Mouse (Mus musculus) frontal cortex, postnatal 36 days (tissue): ENCODE measurements around the gene Fpr1.
"Not testable (repeated sequence)": the region's sequence is repeated elsewhere in the genome, so short reads cannot be mapped to it uniquely, and the experiment has no call there.

ENCODE experiments used
- DNase-seq, 2 experiments: peaks; one replicate each; pipeline ENCODE4 v3.0.0; 2022; ENCODE audit warnings: low spot score in 2 of 2

The Fpr1 gene

DNA sequence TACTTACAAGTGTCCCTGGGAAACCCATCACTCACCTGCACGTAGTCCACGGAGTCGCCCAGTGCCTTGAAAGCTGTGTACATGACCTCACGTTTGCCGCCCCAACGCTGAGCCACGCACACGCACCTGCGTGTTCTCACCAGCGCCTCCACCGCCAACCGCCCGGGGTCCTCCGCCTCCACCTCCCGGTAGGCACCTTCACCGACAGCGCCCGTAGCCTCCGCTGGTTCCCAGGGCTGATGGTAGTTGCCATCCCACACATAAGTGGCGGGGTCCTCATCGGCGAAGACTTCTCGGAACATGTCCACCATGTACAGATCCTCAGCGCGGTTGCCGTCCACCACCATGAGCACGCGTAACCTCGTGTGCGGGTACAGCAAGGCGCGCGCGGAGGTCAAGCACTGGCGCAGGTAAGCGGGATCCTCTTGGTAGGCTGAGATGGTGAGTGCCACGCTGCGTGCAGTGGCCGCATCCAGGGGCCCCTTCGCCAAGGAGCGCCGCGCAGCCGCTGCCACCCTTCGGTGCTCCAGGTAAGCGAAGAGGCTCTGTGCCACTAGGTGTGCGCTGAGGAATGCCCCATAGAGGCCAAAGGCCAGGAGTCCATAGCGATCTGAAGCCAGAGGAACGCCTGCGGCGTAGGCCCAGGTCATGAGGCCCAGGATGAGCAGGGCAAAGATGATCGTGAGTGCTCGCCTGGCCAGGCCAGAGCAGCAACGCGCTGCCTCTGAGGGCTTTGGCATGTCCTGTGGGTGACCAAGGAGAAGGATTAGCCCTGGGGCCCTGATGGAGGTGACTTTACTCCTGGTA lies 33.6 kb downstream of the Fpr1 start:
- peak in 1 of 2 experiments; percentile 10 for DNase-seq

DNA sequence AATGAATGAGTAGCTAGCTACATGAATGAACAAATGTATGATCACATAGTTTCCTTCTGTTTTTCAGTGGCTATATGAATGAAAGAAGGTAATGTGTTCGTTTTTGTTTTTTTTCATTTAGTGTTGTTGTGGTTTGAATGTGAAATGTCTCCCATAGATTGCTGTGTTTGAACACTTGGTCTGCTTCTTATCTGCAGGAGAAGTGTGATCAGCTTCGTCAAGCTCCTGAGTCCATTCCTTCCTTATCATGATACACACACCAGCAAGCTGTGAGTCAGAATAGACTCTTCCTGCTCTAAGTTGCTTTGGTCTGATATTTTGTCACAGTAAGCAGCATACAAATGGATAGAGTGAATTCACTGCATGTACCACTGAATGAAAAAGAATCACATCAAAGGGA lies 34.8 kb downstream of the Fpr1 start:
- DNase-seq, result no peak

DNA sequence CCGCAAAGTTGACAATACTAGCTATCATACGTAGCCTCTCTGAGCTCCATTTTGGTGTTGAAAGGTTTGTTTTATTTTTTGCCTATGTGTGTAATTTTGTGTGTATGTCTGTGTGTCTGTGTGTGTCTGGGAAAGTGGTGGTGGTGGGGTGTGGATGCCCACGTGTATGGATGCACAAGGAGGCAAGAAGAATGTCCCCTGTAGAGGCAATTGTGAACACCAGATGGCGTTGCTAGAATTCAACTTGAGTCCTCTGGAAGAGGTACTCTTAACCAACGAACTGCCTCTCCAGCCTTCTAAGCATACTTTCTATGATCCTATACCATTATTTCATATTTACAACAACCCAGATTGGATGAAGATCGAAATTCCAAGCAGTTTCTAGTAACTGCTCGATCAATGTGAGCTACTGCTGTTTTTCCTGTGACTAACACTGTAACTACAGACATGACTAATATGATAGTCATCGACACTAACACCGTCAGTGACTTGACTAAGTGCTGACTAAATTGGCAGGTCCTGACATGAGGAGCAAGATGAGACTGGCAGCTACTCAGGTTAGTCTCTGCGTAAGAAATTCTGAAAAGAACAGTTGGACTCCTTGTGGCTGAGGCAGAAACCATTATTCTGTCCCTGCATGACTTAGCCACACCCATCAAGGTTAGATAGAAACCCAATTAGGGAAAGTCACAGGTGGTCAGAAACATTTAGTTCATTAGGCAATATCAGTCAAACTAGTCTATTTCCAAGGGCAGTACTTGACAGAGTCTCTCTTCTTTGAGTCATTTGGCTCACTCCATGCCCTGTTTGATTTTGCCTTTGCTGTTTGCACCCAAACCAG lies 38.3 kb downstream of the Fpr1 start:
- peak in 1 of 2 experiments; percentile 14 for DNase-seq

DNA sequence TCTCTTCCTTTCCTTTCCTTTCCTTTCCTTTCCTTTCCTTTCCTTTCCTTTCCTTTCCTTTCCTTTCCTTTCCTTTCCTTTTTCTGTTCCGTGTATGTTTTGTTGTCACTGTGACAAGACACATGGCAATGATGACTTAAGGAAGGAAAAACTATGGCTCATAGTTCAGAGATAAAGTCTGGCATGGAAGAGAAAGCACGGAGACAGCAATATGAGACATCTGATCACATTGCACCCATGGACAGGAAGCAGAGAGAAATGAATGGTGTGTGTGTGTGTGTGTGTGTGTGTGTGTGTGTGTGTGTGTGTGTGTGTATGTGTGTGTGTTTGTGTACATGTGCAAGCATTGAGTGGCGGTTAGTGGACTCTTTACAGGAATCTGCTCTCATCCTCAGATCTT lies 39.1 kb downstream of the Fpr1 start:
- not testable (repeated sequence) for DNase-seq

DNA sequence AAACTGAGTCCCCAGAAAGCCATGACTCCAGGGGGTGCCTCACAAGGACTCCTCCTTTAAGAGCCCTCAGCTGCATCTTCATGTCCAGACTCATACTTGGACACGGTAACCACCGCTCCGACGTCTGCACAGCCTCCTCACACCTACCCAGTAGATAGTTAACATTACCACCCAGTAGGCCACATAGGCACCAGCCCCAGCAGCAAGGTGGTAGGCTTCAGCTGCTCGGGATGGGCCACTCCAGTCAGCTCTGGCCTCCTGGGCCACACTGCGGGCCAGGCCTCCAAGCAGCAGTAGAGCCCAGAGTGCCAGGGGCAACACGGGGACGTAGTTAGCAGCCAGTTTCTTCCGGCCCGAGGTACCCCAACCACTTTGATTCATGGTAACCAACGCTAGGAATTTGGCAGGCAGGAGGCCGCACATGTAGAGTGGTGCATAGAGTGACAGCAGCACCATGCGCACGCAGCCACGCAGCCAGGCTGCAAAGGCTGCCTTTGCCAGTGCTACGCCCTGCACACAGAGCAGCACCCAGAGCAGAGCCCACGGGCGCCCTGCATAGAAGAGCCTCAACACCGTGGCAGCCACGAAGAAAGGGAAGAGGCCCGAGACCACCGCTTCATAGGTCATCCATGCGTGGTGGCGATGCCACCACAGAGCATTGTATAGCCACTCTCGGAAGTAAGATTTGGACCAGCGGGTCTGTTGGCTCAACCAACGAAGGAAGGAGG lies 40.0 kb downstream of the Fpr1 start:
- DNase-seq, result no peak

DNA sequence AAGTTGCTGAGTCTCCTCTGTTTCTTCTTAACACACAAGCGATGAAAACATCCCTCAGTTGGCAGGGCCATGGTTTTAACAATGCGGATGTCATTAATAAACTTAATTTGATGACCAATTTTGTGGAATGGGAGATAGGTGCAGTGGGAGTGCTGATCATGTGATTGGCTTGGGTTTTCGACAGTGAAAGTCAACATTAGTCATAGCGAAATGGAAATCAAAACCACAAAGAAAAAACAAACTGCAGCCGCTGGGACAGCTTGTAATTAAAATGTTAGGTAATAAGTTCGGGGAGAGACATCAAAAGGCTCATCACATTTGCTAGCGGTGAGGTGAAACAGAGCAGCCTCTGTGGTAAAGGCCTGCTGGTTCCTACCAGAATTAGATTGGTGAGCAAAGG lies 42.9 kb downstream of the Fpr1 start:
- no peak for DNase-seq

DNA sequence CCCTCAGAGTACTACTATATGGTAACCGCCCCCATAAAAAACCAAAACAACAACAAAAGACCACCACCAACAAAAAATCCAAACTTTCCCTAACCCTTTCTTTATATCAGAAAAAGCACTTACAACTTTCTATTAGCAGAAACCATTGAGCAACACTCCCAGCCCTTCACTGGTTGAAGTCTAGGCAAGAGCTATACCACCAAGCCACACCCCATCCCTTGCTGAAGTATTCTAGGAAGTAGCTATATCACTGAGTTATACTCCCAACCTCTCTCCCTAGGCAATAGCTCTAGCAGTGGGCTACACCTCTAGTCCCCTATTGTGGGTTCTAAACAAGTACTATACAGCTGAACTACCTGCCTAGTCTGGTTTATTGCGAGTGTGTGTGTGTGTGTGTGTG lies 44.5 kb downstream of the Fpr1 start:
- no peak for DNase-seq

DNA sequence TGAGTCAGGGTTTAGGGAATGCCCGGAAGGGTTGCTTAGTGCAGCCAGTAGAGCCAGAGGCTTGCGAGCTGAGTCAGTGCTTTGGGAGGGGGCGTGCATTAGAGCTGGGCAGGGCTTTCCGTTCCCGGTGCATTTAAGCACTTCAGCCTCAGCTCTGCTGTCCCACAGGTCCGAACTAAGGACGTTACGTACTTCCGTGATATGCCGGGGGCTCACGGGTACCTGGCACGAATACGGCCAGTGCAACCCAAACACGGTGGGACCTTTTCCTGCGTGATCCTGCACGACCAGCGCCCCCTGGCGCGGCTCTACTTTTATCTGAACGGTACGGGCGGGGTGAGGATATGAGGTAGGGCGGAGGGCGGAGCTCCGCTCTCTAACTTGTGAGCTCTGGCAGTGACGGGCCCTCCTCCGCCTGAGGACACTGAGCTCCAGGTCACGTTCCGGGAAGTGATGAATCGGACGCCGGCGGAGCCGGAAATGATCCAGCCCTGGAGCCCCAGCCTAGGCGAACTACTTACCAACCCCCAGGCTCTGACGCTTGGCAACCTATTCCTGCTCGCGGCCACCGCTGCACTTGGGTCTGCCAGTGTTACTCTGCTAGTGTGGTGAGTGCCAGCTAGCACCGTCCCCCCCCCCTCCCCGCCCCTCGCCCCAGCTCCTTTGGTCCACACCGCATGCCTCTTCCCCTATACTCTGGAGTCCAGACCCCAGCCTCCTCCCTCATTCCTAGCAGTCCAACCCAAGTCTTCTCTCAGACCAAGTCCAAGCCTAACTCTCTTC lies 45.6 kb downstream of the Fpr1 start:
- peak; percentile 94 to 97 for DNase-seq

DNA sequence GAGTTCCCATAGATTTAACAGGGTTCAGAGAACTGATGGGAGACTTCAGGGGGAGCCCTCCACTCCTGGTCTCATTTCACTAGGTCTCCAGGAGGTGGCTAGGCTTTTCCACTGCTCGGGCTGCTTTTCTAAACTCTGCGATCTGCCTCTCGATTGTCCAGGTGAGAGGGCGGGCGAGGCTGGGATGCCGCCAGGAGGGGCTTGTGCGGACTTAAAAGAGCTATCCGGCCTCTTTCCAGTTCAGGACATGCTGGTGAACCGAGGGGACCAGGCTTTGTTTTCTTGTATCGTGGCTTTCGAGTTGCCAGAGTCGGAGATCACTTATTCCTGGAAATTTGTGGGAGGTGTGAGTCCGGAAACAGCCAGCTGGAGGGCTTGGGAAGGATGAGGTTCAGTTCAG lies 46.3 kb downstream of the Fpr1 start:
- DNase-seq, result no peak

DNA sequence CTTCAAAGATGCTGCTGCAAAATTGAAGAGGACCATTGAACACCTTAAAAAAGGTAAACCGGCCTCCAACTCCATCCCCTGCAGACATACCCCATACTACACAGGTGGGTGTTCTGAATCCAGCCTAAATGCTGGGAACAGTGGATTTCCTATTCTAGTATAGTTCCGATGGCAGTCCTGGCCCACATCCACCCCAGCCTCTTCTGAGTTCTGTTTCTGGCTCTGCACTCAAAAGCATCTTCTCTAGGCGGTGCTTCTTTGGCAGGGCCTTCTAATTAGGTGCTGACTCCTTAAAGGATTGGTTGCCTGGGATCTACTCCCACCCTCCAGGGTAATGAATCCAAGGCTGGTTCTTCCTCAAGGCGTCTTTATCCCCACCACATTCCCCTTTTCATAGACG lies 47.6 kb downstream of the Fpr1 start:
- peak in 1 of 2 experiments; percentile 11 for DNase-seq

DNA sequence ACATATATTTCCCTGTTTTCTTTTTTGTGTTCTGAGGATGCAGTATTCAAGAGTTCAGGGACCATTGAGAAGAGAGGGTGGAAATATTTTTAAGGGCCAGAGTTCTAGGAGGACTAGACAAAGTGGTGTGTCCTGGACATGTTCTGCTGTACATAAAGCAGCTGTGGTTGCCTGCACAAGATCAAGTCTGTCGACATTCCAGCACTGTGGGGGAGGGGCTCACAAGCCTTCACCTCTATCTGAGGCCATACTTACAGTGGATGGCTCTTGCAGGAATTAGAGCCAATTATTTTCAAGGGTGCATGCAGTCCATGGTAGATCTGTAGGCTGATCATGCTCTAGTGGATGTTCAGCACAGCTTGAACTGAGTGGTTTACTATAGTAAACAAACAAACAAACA lies 48.8 kb downstream of the Fpr1 start:
- no peak for DNase-seq

DNA sequence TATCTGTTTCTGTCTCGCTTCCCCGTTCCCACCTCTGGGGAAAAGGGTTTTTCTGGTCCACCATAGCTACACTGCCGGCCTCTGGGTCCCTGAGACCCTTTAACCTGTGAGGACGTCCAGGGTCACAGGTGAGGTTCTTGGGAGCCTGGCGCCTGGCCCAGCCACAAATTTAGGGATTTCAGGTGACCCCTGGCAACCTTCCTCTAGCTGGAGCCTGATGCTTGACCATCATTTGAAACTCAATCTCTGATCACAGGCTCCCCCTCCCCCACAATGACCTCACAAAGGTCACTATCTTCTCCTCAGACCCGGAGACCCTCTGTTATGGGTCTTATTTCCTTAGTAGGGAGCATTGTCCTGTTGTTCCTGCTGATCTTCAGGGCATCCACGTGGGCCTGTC lies 53.0 kb downstream of the Fpr1 start:
- DNase-seq, result no peak

DNA sequence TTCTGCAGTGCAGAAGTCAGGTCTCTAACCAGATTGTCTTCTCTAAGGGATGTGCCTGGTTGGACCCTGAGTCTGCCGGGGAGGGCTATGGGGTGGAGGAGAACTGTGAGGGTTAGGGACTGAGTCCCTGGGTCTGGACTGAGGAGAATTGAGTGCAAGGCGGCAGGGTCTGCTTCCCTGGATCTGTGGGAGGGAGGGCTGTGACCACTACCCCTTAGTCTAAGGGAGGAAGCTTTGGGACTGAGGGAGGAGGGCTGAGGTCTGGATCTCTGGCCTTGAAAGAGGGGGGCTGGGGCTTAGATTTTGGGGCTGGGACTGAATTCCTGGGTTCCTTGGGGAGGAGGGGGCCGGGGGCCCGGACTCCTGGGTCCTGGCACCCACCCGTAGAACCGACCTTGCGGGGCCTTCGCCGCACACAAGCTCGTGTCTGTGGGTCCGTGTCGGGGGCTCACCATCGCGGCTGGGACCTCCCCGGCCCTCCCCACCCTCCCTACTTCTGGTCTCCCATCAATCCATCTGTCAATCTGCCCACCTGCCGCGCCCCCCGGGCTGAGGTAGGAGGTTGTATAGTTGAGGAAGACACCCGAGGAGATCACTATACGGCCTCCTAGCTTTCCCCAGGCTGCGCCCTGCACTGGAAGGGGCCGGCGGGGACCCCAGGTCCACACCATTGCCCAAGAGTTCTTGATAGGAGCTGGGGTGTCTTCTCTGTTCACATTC lies 53.8 kb downstream of the Fpr1 start:
- peak in 1 of 2 experiments; percentile 18 for DNase-seq

DNA sequence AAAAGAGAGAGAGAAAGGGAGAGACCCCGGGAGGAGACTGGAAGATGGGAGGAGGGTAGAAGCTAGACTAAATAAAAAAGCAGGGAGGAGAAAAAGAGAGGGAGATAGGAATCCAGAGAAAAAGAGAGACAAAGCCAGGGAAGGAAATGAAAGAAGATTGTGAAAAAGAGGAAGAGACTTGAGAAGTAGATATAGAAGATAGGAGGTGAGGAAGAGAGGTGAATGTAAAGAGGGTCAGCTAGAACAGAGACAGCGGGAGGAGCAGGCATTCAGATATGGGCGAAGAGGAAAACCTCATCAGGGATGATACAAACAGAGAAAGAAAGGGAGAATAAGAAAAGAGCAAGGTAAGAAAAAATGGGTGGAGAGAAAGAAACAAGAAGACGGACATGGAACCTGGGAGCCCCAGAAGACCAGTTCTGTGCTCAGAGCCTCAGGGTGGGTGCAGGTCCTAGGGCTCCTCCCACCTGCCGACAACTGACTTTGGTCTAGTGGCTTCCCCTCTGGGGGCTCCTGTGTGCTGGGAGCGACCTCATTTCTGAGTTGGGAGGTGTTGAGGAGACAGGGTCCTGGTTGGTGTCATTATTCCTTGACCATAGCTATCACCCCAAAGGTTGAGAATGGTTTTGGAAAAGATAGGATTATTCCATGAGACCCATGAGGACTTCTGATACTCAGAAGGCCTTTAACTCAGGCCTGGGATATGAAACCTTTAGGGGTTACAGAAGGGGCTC lies 54.5 kb downstream of the Fpr1 start:
- peak in 1 of 2 experiments; percentile 13 for DNase-seq

DNA sequence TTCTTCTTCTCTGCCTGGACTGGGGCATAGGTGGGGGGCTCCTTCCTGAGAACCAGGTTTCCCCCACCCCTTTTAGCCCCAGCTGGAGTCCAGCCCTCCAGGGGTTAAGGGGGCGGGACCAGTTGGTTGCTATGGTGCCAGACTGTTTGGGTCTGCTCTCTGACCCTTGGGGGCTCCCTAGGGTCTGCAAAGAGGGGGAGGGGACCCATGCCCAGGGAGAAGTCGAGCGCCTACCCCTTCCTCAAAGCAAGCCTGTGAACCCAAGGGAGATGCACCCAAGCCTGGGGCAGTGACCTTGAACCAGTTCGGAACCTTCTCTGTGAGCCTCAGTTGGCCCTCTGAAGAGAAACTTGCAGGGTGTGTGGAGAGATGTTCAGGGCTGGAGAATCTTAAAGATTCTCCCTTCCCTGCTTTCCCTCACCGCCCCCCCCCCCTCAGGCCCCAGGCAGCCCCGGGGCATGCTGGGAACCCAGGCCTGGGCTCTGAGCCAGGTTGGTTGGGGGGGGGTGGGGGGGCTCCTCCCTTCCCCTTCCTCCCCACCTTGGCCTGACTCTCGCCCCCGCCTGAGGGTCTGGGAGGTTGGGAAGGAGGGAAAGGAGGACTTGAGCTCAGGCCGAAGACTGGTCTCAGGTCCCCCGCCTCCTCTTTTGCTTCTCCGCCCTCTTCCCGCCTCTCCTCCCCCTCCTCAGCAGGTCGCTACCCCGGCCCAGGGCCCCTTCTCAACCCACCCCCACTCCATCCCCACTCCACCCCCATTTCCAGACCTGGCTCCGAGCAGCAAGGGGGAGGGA lies 55.4 kb downstream of the Fpr1 start:
- peak in 1 of 2 experiments; percentile 35 for DNase-seq

DNA sequence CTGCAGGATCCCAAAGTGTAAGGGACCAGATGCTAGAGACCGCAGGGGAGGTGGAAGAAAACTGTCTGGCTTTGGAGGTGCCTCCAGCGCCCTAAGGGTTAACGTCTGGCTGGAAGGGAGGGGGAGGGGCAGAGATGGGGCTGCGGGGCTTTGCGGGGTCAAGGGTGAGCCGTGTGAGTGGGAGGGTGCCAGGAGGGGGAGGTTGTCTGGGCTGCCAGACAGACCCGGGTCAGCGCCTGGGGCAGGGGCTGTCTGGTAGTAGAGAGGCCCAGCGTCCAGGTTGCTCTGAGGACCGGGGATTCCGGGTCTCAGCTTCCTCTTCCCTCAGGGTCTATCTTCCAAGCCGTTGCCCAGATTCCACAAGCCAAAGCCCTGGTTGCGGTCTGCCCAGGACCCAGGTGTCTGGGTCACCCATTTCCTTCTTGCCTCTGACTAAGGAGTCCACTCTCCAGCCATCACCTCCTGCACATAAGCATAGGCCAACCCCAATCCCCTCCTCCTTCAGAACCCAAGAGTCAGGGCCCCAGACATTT lies 56.0 kb downstream of the Fpr1 start:
- DNase-seq, result peak in 1 of 2 experiments; percentile 44

DNA sequence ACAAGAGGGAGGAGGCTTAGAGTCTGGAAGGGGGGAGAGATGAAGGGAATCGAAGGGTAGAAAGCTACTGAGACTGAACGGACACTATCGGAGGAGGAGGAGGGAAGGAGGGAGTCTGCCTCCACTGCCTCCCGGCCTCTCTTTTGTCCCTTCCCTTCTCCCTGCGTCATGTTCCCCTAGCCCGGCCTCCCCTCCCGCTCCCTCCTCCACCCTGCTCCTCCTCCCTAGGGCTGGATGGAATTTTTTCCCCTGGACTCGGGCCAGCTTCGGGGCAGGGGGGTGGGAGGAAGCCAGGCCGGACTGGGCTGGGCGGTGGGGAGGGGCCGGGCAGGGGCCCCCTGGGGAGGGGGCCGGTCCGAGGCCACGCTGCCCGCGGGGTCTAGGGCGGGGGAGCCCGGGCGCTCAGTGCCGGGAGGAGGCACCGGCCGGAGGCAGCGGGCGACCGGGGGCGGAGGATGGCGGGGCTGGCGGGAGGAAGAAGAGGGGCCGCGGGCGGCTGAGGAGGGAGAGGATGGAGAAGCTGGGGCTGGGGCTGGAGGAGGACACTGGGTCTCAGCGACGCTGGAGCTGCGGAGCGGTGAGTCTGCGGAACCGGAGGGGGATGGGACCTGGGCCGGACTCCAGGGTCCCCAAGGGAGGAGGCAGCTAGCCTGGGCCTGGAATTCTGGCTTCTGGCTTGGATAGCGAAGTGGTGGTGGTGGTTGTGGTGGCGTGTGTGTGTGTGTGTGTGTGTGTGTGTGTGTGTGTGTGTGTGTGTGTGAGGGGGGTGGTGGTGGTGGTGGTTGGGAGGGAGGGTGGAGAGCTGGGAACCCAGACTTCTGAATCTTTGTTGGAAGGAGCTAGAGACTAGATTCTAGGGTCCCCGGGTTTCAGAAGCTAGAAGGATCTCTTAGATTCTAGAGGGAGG lies 56.7 kb downstream of the Fpr1 start, which contains the start of gene Spaca6:
Spaca6 (plus strand) TSS at position 408 of the 907 bp plus-strand sequence.
- peak; percentile 88 to 92 for DNase-seq
